Mouse (Mus musculus): ENCODE measurements around the gene Iqsec1.

The Iqsec1 gene

GRCm38 (mm10) chr6:90780532-90780931 is 208.0 kb downstream of the Iqsec1 start:
- no peak for DNase-seq

GRCm38 (mm10) chr6:90778841-90779240 is 209.6 kb downstream of the Iqsec1 start:
- DNase-seq = no peak

- DNase-seq = no peak
Measured at GRCm38 (mm10) chr6:90777302-90777701, 211.2 kb downstream of the Iqsec1 start.

DNA sequence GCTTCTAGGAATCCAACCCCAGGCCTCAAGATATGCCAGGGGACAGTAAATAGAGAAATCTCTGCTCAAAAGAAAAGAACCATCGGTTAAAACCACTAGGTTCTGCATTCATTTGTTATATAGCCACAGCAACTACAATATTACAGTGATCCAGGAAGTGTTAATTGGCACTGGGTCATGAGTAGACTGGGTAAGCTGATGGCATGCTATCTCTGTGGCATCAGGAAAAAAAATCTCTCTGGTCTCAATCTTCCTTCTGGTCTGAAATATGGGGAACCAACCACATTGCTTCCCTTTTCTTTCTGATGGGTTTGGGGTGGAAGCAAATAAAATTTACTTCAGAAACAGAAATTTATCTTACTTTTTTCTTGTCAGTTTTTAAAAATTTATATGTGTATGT is 212.9 kb downstream of the Iqsec1 start:
- no peak for DNase-seq

GRCm38 (mm10) chr6:90773811-90774233 is 214.7 kb downstream of the Iqsec1 start:
- no peak for DNase-seq

DNA sequence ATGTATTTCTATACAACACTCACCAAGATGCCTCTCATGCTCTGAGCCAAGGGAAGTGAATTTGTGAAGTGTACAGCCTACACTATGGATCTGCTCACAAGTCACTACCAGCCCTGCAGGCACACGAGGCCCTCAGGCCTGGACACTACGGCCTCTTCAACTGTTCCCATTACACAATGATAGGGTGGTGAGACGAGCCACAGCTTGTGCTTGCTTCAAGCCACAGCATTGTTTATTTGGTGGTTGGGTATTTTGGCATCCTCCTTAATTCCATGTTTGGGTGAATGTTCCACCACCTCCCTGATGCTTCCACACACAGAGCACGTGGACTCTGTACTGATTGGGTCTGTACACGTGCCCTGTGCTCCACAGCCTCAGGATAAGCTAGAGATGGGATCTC is 216.4 kb downstream of the Iqsec1 start:
- DNase-seq = no peak

DNA sequence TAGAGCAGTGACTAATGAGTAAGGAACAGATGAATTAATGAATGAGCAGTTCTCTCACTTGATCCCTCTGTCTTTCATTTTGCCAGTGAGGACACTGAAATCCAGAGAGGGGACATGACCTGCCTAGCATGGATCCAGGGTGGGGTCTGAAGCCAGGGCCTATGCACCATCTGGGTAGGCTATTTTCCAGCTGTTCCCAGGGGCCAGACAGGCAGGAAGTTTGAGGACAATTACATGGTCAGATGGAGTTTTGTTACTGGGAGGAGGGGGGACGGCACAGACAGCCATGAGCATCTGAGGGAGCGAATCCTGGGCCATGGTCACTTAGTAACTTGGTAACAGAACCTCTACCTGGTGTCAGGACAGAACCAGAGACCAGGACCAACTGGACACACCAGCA is 220.0 kb downstream of the Iqsec1 start:
- no peak for DNase-seq

DNA sequence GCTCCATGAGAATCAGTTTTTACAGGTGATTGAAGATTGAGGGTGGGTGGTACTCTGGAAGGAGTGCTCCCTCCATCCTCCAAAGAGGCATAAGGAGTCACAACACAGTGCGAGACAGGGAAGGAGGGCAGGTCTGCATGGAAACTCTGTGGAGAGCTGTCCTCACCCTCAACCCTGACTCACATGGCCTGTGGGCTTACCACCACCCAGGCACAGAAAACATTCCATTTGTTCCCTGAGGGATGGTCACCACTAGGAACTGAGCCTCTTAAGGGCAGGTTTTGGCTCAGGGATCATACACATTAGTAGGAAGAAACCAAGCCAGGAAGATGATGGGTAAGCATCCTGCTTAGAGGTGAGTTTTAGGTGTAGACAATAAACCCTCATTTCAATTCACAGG is 220.6 kb downstream of the Iqsec1 start:
- DNase-seq = no peak

DNA sequence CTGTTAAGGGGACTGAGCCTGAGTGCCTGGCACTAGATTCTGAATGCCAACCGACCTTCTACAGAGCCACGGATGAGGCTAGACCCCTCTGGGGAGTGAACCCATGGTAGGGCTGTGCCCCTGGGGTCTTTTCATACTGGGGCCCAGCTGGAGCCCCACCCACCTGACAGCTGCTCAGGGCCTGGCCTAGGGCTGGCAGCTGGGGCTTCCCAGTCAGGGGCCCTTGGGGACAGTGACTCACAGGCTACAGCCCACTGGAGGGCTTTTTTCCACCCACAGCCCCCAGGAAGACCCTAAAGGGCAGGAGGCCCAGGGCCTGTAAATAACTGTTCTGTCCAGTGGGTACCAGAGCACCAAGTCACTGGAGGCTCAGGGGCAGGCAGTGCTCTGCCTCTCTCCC is 223.7 kb downstream of the Iqsec1 start:
- no peak for DNase-seq

DNA sequence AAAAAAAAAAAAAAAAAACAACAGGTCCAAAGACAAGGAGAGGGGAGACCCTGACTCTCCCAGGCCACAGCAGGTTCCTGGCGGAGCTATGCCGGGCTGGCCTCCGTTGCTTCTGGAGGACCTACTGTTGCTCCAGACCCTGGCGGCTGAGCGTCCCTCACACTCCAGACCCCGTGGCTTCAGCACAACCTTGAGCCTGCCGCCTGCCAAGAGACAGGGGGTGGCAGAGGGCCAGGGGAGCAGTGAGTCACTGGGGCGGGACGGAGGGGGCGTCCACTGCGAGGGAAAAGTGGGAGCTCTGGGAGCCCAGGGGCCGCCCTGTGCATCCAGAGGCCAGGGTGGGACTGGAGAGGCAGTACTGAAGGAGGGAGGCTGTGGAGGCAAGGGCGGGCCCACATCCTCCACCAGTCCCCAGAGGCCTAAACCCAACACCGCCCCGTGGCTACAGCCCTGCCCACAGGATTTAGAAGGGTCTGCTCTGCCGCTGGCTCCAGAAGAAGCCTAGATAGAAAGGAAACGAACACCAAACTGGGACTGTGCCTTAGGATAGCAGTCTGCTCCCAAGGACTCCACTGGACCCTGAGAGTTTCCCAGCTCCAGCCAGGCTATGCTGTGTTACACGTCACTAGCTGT is 224.4 kb downstream of the Iqsec1 start:
- peak; percentile 73 for DNase-seq

DNA sequence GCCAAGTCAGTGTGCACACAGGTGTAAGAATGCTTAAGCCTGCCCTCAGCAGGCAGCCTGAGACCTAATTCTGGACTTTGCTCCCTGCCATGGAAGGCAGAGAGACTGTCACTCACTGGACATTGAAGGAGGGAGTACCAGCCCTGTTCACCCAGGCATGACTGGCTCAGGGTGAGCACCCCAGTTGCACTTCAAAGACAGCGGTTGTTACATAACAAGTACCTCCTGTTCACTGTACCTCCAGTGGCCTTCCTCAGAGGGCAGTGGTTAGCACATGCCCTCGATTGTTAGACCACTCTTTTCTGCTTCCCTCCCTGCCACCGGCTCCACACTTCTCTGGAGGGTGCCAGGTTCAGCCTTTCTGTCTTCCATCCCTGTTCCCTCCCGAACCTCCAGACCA is 225.2 kb downstream of the Iqsec1 start:
- no peak for DNase-seq

- no peak for DNase-seq
Measured at GRCm38 (mm10) chr6:90762120-90762736, 226.3 kb downstream of the Iqsec1 start.

GRCm38 (mm10) chr6:90761301-90762056 is 227.0 kb downstream of the Iqsec1 start:
- no peak for DNase-seq

DNA sequence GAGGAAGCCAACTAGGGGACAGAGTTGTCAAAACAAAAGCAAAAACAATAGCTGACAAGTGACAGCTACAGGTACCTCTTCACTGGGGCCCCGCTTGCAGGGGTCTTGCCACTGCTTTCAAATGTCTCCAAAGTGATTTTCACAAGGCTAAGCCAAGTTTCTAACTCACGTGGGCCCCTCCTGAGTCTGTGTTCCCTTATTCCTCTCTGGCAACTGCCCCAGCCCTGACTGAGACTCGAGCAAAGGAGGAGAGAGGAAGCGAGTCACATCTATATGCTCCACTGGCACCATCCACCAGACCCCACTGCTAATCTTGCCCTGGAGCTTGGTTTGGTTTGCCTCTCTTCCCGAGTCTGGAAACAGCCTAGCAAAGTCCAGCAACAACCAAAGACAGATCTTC is 227.6 kb downstream of the Iqsec1 start:
- no peak for DNase-seq

- no peak for DNase-seq
Measured at GRCm38 (mm10) chr6:90759754-90760153, 228.7 kb downstream of the Iqsec1 start.

DNA sequence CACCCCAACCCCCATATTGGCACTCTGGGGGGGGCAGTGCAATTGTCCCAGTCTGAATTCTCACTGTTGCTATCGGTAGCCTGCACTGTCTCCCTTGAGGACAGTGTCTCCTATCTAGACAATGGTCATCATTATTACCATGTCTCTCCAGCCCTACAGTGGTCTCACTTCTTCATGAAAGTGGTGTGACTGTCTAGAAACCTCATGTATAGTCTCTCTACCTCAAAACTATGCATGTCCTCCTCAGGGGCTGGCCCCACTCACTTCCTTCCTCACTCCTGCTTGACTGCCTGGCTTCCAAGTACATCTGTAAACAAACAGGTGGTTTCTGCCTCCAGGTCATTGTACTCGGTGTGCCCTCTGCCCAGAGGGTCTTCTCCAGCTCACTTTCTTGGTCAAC is 230.3 kb downstream of the Iqsec1 start:
- no peak for DNase-seq

DNA sequence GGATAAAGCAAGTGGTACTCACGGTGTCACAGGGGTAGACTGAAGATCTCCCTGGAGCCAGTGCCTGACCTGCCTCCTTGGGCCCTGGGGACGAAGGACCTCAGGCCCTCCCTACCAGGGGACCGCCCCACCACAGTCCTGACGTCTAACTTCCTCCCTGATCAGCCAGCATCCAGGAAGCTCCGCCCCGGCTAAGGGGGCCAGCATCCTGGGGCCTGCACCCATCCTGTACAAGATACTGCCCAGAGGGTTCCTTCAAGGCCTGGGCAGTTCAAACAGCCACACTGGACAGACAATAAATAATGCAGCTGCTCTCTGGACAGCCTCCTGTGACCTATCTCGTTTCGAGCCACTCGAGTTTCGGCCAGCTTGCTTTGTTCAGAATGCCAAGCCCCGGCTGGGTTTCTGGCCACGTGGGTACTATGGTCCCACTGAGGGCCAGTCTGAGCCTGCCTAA is 231.0 kb downstream of the Iqsec1 start:
- no peak for DNase-seq

GRCm38 (mm10) chr6:90756561-90756960 is 231.9 kb downstream of the Iqsec1 start:
- DNase-seq = no peak

GRCm38 (mm10) chr6:90755613-90755941 is 232.9 kb downstream of the Iqsec1 start:
- DNase-seq = no peak

DNA sequence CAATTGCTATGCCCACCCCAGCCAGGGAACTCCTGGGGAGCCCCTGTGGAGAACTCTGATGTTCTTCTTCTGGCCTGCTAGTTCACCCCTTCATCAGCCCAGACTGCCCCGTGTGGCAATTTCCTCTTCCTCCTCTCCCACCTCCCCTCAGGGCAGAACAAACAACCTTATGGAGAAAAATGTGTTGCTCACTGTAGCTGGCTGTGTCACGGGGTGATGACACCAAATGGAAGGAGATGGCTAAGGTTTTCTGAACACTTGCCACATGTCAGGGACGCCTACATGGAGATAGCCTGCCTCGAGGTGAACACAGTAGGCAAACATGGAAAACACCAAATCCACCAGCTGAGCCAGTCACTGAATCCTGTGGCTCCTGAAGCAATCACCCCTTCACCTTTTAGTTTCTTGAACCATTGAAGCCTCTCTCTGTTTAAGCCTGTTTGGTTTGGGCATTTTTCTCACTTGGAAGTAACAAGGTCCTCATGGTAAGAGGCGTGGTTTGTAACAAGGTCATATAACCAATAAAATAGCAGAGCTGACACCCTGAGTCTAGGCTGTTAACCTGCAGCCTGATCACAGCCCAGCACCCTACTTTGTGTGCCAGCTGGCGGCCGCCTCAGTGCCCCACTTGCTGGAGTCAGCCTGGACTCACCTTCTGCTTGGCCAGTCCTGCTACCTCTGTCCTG is 233.4 kb downstream of the Iqsec1 start:
- no peak for DNase-seq

GRCm38 (mm10) chr6:90754093-90754492 is 234.4 kb downstream of the Iqsec1 start:
- DNase-seq = no peak

- no peak for DNase-seq
Measured at GRCm38 (mm10) chr6:90753656-90754055, 234.8 kb downstream of the Iqsec1 start.

DNA sequence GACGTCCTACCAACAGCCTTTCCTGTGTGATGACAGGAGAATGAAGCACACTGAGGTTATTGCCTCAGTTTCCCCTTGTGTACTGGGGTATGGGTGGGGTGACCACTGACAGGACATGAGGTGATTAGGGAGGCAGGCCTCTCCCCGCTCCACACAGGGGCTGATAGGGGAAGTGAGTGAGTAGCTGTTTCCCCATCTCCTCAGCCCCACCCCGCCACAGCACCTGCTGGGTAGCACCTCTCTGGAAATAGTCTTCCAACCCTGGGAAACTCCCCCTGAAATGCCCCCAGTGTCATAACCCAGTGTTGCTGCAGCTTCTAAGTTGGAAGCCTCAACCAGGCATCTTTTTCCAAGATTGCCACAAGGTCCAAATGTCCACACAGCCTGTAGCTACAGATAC is 236.9 kb downstream of the Iqsec1 start:
- no peak for DNase-seq

DNA sequence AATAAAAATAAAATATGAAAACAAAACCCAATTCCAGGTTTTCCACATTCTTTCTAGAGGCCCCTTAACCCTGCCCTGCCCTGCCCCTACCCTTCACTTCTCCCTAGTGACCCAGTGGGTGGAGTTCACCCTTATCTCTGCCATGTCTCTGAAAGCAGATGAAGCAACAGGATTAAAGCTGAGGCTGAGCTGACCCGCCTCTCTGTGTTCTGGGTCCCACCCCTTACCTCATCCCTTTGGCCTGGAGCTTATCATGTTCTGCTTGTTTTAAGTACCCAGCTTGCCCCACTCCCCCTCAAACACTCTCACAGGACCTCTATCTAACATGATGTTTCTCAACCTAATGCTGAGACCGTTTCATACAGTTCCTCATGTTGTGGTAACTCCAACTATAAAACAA is 238.4 kb downstream of the Iqsec1 start:
- no peak for DNase-seq

Data from right cerebral cortex, postnatal 4 days (tissue).